Mouse (Mus musculus): ENCODE measurements around the gene Gpr141. TPM values are rescaled to one million over a fixed set of nuclear protein-coding genes. Genes with fewer than 3 reads are reported as not detected.
A peak's percentile ranks its signal among the peaks of the same experiment; 100 is the strongest.
"Not testable (repeated sequence)": the region's sequence is repeated elsewhere in the genome, so short reads cannot be mapped to it uniquely, and the experiment has no call there.

The Gpr141 gene
- total RNA-seq (2014; fragmentation: Nextera tagmentation) (18.1 and 23.9 TPM in 2 replicates), total RNA-seq (2017) (32.4 and 37.0 TPM in 2 replicates)

- peak; percentile 69 for ATAC-seq (replicated peaks; ENCODE audit: poor library complexity, severe bottlenecking)
Measured at GRCm38 (mm10) chr13:19824071-19824470, at the start of gene Gpr141. Gene Gpr141, minus strand, starts transcription at chr13:19824257.

DNA sequence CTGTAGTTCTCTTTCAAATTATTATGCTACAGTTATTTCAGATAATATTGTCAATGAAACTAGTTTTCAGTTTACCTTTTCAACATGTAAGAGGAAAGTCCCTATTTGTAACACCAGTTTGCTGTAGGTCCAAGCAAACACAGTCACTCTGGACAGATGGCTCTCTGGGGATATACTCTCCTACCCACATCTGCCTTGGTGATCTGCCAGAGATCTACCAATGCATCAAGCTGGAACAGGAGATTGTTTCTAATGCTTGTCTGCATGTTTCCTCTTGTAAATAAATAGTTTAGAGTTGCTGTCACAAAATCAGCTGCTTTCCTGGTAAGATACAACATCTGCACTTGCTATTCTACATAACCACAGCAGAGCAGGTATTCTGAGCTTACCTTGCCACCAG, 40.2 kb upstream of the Gpr141 start:
- no peak for ATAC-seq (replicated peaks; ENCODE audit: poor library complexity, severe bottlenecking)

DNA sequence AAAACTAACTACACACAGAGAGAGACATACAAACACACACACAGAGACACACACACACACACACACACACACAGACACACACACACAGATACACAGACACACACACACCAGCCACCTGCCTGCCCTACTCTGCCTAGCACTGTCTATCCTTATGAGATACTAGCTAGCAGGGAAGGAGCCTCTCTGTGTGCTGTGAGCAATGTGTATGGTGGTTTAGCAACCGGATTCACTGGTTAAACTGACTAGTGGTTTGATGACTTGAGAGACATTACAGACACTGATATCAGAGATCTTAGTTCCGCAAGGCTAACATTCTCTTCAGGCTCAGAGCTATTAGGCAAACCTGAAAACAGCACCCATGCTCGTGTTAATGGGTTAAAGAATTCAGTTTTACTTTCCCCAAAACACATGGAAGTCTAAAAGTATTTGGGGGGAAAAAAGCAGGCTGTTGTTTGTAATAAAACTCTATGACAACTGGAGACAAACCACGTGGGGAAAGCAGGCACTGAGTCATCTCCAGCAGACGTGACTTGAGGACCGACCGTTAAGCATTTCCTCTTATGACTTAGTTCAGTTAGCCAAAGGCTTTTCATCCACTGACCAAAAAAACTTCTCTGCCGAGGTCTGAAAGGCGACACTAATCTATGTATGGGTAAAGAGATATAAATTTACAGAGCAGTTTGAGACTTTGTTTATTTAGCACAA, 30.7 kb upstream of the Gpr141 start:
- ATAC-seq (replicated peaks; ENCODE audit: poor library complexity, severe bottlenecking): peak; percentile 92

DNA sequence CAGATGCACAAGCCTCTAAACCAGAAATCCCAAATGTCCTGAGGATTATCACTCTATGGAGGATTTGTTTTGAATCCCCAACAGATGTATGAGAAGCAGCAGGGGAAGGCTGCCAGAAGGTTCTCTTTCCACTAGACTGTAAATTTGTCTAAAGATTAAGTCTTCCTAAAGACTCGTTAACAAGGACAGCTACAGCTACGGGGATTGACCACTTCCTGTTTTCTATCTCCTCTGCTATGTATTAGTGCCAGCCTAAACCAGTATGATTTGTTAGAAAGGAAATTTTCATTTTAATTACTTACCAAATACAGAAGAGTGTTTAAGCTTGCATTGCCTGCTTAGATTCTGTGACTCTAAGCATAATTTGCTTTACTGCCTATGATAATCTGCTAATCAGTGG, 30.0 kb upstream of the Gpr141 start:
- ATAC-seq (replicated peaks; ENCODE audit: poor library complexity, severe bottlenecking): peak; percentile 62

DNA sequence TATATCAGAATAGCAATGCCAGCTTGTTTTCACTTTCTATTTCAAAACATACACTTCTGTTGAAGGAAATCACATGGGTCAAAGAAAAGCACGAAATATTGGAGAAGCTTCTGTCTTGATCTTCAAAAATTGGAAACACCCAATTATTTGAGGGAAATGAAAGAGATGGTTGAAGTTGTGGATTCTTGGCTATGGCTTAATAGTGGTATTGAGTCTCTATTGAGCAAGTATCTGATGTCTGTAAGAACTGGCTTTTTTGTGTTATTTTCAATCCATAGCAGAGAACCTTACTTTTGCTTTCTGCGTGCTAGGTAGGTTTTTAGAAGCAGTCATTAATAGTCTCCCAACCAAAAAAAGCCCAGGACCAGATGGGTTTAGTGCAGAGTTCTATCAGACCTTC, 19.4 kb upstream of the Gpr141 start:
- ATAC-seq (replicated peaks; ENCODE audit: poor library complexity, severe bottlenecking): peak; percentile 85

DNA sequence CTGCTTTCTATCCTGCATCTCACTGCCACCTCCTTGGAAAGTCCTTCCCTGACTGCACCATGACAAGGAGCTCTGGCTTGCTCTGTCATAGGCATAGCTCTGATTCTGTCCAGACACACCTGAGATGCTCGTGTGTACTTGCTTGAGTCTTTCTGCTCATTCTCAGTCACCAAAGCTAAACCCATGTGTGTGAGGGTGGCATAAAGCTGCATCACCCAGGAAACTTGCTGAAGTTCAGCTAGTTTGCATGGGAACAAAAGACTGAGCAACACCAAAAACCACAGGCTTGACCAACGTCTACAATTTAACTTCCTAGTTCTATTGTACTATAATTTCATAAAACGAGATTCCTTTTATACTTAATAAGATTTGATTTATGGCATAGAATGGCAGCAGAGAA, 18.6 kb upstream of the Gpr141 start:
- peak; percentile 79 for ATAC-seq (replicated peaks; ENCODE audit: poor library complexity, severe bottlenecking)

DNA sequence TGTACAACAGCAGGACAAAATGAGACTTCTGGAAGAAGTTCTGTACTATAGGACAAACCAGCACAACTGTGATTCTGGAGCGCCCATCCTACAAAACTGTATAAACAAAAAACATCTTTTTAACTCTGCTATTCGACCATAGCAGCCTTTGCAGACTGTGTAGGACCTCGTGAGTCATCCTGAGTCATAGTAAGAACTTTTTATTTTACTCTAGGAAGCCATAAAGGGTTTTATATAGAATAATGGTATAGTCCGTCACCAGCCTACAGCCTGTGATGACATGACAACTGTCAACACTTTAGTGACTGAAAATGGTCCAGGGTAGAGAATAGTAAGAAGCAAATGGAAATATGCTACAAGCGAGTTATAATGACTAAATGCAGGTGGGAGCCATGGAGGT, 17.6 kb upstream of the Gpr141 start:
- no peak for ATAC-seq (replicated peaks; ENCODE audit: poor library complexity, severe bottlenecking)

DNA sequence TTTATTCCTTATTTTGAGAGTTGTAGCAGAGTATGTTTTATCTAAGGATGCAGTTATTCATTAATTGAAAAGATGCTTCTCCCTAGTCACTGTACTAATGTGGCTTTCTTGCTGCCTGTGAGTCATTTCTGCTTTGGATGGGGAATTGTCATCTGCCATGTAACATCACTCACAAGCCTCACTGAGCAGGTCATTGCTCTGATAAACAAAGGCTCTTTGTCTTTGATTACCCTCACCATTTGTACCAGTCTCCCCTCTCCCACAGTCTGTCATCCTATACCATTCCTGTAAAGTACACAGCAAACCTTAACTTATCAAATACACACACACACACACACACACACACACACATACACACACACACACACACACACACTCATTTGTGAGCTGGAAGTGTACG, 16.1 kb upstream of the Gpr141 start:
- no peak for ATAC-seq (replicated peaks; ENCODE audit: poor library complexity, severe bottlenecking)

DNA sequence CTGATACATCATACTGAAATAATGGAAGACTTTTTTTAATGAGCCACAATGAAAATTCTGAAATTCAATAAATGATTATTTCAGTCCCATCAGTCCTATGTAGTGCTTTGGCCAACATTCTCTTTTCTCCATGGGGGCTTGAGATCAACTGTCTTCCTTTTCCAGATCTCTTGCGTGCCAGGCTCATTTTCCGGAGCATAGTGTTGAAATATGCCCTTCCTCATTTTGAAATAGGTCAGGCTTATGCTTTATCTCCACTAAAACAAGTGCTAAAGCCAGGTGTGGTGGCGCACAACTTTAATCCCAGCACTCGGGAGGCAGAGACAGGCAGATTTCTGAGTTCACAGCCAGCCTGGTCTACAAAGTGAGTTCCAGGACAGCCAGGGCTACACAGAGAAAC, 6.5 kb upstream of the Gpr141 start:
- ATAC-seq (replicated peaks; ENCODE audit: poor library complexity, severe bottlenecking): peak; percentile 65

DNA sequence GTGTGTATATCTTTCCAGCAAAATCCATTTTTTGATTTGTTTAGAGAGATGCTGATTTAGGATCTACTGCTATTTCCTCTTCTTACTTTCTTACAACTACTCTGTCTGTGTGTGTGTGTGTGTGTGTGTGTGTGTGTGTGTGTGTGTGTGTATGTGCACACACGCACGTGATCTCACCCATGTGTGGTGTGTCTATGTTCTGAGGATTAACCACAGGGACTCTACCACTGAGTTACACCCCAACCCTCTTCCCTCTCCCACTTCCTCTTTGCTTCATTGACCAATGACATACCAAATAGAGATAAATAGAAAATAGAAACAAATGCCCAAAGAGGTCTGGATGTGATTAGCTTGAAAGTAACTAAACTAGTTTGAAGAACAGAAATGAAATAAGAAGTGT, 4.0 kb upstream of the Gpr141 start:
- ATAC-seq (replicated peaks; ENCODE audit: poor library complexity, severe bottlenecking): peak; percentile 94

- peak; percentile 69 for ATAC-seq (replicated peaks; ENCODE audit: poor library complexity, severe bottlenecking)
Measured at GRCm38 (mm10) chr13:19821639-19822038, 2.4 kb downstream of the Gpr141 start.

DNA sequence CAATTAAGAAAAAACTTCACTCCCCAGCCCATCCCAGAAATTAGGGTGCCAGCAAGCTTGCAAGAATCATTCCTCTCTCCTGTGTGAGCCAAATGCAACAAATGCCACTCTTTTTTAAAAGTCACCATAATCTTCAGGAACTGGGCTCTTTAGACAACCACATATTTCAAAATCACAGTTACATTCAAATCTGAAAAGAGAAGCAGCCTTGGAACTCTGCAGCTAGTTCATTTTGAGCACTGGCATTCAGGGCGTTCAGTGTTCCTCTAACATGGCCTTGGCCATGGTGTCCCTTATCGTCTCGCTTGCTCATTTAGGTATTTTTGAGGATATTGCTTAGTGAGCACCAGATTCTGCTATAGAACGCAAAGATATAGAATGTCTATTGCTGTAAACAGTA, 4.1 kb downstream of the Gpr141 start:
- ATAC-seq (replicated peaks; ENCODE audit: poor library complexity, severe bottlenecking): peak; percentile 58

- no peak for ATAC-seq (replicated peaks; ENCODE audit: poor library complexity, severe bottlenecking)
Measured at GRCm38 (mm10) chr13:19819243-19819642, 4.8 kb downstream of the Gpr141 start.

GRCm38 (mm10) chr13:19794942-19795341, 29.1 kb downstream of the Gpr141 start:
- ATAC-seq (replicated peaks; ENCODE audit: poor library complexity, severe bottlenecking): no peak

DNA sequence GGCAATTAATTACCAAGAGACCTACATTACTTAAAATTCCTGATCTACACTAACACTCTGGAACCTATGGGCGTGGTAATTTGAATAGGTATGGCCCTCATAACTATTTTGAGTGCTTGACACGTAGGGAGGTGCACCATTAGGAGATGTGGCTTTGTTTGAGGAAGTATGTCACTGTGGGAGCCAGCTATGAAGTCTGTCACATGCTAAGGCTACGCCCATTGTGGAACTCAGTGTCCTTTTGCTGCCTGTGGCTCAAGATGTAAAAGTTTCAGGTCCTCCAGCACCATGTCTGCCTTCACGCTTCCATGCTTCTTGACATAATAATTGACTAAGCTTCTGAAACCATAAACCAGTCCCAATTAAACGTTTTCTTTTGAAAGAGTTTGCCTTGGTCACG, 29.6 kb downstream of the Gpr141 start:
- peak; percentile 98 for ATAC-seq (replicated peaks; ENCODE audit: poor library complexity, severe bottlenecking)

DNA sequence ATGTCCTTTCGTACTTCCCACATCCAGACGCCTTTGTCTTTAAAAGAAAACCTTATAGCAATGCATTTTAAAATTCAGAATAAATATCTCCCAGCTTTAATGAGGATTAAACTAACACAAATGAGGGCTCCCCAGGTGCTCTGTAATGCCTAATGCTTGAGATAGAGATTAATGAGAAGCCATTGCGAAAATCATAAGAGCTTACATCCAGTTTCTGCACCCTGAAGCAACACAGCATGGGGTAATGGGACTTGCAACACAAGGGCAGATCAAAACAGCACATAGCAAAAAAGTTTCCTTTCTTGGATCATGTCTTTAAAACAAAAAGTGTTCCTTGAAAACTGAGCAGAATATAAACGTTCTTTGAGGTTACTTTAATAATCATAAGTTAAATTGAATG, 30.3 kb downstream of the Gpr141 start:
- peak; percentile 87 for ATAC-seq (replicated peaks; ENCODE audit: poor library complexity, severe bottlenecking)

DNA sequence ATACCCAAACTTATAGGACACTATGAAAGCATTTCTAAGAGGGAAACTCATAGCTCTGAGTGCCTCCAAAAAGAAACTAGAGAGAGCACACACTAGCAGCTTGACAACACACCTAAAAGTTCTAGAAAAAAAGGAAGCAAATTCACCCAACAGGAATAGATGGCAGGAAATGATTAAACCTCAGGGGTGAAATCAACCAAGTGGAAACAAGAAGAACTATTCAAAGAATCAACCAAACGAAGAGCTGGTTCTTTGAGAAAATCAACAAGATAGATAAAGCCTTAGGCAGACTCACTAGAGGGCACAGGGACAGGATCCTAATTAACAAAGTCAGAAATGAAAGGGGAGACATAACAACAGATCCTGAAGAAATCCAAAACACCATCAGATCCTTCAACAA, 36.1 kb downstream of the Gpr141 start:
- ATAC-seq (replicated peaks; ENCODE audit: poor library complexity, severe bottlenecking): not testable (repeated sequence)

DNA sequence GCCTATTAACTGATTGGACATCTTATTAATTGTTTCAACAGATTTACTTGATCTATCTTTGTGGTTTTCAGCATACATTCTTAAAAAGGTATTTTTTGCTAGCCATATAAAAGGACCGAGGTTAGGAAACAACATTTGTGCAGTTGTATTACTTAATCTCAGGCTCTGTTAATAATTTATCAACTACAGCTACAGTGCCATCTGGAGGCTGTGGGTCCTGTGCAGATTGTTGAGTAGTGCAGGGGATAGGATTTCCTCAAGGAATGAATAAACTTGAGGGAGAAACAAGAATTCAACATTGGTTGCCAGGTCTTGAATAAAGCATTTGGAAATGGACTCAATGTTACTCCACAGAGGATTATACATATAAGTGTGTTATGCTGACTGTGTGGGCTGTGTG, 53.9 kb downstream of the Gpr141 start:
- ATAC-seq (replicated peaks; ENCODE audit: poor library complexity, severe bottlenecking): no peak

DNA sequence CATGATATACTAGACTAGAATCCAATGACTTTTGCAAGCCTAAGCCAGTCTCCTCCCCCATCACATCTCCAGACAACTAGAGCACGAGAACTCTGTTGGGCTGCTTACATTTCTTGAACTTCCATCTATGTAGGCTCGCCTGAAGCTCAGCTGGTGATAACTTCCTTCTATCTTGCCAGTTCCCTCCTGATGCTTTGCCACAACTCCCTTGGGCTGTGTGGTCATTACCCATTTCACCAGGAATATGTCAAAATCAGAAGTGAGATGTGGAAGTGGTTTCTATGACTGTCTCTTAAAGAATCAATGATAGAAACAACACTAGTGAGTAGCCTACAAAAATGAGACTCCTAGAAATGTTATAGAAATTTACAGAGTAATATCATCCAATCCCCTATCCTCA, 56.9 kb downstream of the Gpr141 start:
- ATAC-seq (replicated peaks; ENCODE audit: poor library complexity, severe bottlenecking): peak; percentile 89

- no peak for ATAC-seq (replicated peaks; ENCODE audit: poor library complexity, severe bottlenecking)
Measured at GRCm38 (mm10) chr13:19764276-19764675, 59.8 kb downstream of the Gpr141 start.

DNA sequence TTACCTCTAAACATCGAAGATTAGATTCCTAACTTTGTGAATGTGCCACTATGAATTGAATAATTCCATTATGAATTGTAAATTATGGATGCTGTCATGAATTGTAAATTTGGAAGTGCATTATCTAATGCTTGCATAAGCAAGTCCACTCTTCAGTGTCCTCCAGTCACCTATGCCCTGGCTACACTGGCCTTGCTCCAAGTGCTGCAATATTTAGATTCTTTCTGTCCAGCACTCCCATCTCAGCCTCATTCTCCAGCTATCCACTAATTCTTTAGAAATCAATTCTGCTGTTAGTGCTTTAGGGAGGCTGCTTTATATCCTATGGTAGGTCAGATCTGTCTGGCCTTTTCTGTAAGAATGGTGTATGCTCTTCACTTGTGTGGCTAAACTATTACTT, 60.8 kb downstream of the Gpr141 start:
- no peak for ATAC-seq (replicated peaks; ENCODE audit: poor library complexity, severe bottlenecking)

GRCm38 (mm10) chr13:19745741-19746140, 78.3 kb downstream of the Gpr141 start:
- no peak for ATAC-seq (replicated peaks; ENCODE audit: poor library complexity, severe bottlenecking)

- no peak for ATAC-seq (replicated peaks; ENCODE audit: poor library complexity, severe bottlenecking)
Measured at GRCm38 (mm10) chr13:19744536-19744935, 79.5 kb downstream of the Gpr141 start.
